Mouse (Mus musculus) left cerebral cortex, adult 8-10 months (tissue): Measurements from ENCODE around the gene Prdm16. TPM values are rescaled to one million over a fixed set of nuclear protein-coding genes. Genes with fewer than 3 reads are reported as not detected.

ENCODE experiments used
- DNase-seq, 2 experiments: peaks; one replicate each; pipeline ENCODE4 v3.0.0; 2022; ENCODE audit warnings: low spot score in 2 of 2
- total RNA-seq, 4 experiments: library from RNA; stranded (reverse); gene quantifications; 2 replicates each; pipeline ENCODE4 v1.2.4; 2022

The Prdm16 gene
- total RNA-seq, 4 experiments from 2014 or later, result 9.1 to 11.7 (median 11.2) TPM

GRCm38 (mm10) chr4:154480544-154481260 lies 156.0 kb downstream of the Prdm16 start:
- no peak for DNase-seq

DNA sequence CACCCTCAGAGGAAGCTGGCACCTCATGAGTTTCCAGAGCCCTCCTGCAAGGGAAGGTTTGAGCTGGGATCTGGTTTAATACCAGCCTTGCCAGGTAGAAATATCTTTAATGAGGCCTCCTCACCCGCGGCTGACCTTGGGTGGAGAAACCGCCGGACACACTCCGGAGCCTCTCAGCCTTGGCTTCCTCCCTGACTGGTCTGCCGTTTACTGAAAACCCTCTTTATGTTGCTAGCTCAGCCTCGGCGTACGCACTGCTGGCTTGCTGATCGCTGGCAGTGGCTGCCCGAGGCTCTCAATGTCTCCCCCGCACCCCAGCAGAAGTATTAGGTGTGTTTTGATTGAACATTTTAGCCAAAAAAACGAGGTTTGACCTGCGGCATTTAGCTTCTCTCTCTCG lies 156.5 kb downstream of the Prdm16 start:
- DNase-seq, result no peak

DNA sequence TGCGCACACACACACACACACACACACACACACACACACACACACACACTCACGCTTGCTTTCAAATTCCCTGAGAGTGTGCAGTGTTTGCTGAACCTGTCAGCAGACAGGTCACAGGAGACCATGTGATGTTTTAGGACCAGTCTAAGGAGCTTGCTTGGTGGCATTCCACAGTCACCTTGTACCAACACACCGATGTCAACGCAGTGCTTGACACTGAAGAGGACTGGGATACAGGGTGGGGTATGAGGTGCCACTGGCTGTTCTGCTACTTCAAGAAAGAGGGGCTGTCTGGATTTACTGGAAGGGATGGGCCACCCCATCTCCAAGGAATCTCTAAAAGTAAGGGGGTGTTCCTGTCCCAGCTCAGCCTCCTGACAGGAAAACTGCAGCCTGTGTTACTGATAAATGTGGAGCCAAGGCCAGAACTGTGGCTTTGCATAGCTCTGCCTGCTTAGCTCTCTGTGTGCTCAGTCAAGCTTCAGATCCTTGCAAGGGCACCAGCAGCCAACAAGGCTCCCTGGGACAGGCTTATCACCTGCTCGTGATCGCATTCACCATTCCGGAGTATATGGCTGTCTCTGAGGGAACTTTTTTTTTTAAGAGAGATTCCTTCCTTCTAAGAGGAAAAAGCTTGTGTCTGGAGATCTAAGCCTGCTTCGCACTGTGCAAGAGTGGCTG lies 157.6 kb downstream of the Prdm16 start:
- no peak for DNase-seq

DNA sequence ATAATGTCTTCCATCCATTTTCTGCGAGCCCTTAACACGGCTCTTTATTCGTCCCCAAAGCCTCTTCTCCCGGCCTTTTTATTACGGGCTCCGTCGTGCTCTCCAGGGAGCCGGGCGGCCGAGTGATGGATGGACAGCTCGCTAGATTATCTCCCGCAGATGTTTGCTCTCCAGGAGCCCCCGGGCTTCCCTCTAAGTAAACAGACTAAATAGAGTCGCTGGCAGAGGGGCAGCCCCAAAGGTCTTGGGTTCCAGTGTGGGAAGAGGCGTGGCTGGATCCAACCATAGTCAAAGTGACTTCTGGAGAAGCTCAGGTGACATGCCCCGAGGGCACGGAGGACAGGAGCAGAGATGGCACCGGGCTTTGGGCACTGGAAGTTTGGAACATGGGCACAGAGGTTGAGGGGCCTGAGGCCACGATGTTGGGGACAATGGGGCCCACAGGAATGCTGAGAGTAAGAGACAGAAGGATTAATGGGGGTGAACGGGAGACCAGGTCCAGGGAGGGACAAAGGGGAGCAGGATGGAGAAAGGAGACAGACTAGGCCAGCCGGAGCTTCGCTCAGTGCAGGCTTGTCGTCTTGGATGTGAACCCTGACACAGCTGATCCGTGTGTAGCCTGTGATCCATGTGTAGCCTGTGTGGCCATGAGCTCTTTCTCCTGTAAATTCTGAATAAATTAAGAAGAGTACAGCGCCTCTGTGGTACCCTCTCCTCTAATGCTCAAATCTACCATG lies 162.9 kb downstream of the Prdm16 start:
- DNase-seq, result no peak

DNA sequence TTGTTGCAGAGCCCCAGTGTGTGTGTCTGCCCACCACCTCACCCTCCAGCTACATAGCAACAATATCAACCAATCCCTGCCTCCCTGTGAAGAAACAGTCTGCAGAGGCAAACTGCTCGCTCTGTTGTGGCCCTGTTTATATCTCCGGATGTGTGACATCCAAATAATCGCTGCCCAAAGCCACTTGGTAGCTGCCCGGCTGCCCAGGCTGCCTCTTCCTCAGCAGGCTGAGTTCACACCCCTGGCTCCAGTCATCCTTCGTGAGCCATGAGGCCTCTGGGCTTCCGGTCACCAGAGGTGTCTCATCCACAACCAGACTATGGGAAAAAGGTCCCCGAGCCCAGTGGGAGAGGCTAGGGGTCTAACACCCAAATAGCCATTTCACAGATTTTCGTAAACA lies 164.1 kb downstream of the Prdm16 start:
- no peak for DNase-seq

- DNase-seq, result no peak
Measured at GRCm38 (mm10) chr4:154471447-154472101, 165.1 kb downstream of the Prdm16 start.

GRCm38 (mm10) chr4:154466305-154466704 lies 170.4 kb downstream of the Prdm16 start:
- DNase-seq, result no peak

DNA sequence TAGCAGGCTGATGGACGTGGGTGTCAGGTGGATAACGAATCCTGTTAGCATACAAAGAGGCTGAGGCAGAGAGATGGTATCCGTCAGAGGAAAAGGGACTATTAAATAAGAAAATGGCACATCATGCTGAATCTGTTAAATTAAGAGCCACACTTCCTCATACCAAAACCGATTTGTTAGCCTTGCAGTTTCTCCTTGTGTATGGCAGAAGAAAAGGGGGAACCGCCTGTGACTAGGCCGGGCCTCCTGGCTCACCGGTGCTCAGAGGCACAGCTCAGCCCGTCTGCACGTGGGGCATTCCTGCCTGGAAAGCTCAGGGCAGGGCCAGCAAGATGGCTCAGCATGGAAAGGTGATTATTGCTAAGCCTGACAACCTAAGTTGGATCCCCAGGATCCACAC lies 171.6 kb downstream of the Prdm16 start:
- DNase-seq, result no peak

DNA sequence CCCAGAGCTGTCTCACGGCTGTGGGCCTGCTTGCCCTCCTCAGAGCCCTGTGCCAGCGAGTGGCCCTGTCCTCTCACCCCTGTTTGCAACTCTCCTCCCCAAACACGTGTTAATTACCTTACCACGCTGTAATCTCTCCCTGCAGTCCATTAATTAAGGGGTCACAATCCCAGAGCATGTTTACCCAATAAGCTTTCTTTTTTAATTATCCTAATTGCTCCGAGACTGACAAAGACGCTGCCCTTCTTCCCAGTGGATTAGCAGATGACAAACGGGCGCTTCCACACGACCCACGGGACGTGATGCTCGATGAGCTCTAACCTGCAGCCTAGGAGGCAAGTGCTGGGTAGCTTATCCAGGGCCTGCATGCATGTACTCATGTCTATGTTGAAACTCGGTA lies 176.7 kb downstream of the Prdm16 start:
- DNase-seq, result no peak

GRCm38 (mm10) chr4:154457756-154458155 lies 178.9 kb downstream of the Prdm16 start:
- no peak for DNase-seq

DNA sequence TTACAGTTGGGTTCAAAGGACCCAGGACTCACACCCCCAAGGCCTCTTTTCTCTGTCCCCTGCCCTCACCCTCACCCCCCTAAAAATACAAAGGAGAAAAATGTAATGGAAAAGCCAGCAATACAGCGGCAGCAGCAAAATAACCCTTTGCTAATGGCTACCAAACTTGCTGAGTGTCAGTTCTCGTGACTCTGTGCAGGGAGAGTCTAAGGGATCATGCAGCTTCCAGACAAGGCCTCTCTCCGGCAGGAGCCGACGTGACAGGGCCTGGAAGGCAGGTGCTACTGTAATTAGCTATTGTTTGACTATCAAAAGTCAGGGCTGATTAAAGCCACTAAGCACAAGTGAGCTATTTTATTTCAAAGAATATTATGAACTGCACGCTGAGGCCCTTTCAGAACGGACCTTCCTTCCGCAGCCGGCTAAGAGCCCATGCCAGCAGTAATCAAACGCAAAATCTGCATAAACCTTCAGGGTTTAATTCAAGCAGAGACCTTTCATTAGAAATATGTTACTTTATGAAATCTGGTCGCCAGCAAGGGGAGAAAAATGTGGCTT lies 180.3 kb downstream of the Prdm16 start:
- no peak for DNase-seq

GRCm38 (mm10) chr4:154450441-154450840 lies 186.2 kb downstream of the Prdm16 start:
- no peak for DNase-seq

DNA sequence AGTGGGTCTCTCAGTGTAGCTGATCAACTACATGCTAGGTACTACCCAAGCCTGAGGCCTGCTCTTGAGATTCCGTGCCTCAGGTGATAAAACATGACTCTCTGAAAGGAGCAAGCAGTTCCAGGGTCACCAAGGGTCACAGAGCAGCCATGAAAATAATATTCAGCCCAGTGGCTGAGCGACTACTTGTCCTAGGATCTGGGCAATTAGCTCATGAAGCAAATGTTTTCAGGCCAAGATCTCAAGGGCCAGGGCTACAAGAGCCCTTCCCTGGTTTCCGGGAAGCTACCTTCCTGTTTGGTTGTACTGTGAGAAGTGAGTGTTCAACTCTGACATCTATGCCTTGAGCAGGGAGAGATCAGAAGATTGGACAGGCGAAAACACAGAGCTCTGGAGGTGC lies 186.6 kb downstream of the Prdm16 start:
- no peak for DNase-seq

DNA sequence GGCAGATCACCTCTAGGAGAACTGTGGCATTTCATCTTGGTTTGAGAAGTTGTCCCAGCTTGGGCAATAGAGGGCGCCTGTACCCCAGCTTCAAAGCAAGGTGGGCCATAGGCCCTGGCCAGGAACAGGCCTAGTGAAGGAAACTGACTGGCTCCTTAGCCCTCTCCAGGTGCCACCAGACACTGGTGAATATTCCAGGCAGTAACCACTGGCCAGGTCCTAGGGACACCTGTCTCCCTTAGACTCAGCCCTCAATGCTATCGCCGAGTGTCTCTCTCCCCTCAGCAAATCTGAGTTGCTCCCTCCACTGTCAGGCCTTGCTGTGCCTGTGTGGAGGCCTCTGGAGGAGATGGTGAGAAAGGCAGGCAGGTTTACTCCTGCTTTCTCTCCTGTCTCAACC lies 187.3 kb downstream of the Prdm16 start:
- DNase-seq, result peak in 1 of 2 experiments; percentile 26

GRCm38 (mm10) chr4:154445721-154446120 lies 191.0 kb downstream of the Prdm16 start:
- DNase-seq, result no peak

- no peak for DNase-seq
Measured at GRCm38 (mm10) chr4:154442645-154443304, 193.9 kb downstream of the Prdm16 start.

DNA sequence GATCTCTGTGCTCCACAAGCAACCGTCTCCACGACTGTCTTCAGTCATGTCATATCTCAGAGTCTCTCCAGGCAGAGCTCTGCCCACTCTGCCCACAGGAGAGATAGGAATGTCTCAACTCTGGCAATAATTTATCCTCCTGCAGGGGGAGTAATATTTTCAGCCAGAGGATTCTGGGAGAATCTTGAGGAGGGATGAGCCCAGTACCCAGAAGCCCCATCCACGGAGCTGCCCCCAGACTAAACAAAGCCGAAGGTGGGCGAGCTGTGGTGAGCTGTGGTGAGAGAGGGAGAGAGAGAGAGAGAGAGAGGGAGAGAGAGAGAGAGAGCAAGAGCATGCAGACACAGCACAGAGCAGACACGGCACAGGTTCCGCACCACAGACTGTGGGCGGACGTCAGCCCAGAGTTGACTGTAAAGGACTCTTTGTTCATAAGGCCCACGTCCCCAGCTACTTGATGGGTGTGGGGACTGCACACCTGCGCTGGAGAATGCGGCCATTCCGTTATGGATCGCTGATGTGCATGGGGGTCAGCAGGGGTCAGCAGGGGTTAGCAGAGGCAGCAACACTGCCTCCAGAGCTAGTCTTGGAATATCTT lies 197.1 kb downstream of the Prdm16 start:
- no peak for DNase-seq

- no peak for DNase-seq
Measured at GRCm38 (mm10) chr4:154438610-154439009, 198.1 kb downstream of the Prdm16 start.

- no peak for DNase-seq
Measured at GRCm38 (mm10) chr4:154429770-154430169, 206.9 kb downstream of the Prdm16 start.

DNA sequence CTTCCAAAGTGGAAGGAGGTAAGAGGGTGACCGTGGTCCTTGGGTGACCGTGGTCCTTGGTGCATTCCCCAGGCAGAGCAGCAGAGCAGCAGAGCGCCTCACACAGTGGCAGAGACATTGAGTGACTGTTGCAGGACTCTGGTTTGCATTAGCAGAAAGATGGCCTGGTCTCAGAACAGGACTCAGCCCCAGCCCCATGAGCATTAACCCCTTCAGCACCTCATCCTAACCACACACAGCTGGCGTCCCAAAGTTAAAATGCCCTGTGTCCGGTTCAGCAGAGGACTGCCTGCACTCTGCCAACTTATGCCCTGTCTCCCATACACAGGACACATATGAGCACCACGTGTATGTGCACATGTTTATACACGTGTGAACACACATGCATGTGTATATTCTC lies 209.8 kb downstream of the Prdm16 start:
- DNase-seq, result no peak

DNA sequence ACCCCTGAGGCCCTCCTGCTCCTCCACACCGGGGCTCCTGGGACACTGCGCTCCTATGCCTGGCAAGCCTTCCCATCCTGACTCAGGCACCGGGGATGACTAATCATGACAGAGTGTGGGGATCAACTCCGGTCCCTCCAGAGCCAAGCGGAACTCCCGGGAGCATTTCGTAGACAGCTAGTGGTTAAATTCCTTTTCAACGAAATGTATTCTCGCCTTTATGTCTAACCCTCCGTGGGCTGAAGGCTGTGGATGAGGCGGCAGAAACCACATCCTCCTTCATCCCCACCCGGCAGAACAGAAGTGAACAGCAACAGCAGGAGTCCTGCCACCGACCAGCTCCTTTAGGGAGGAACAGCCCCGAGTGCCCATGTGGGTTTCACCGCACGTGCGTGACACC lies 211.4 kb downstream of the Prdm16 start:
- DNase-seq, result peak in 1 of 2 experiments; percentile 24
